Mouse (Mus musculus) induced T-regulatory cell, adult 2 months (primary cell): ENCODE results near the gene Amotl1.

Source experiments
- DNase-seq: peaks from one replicate; pipeline ENCODE4 v3.0.0-alpha.2; 2012; ENCODE audit warnings: low read depth

The Amotl1 gene

GRCm38 (mm10) chr9:14547584-14548365 lies 97.1 kb downstream of the Amotl1 start:
- peak; percentile 36 for DNase-seq

- no peak for DNase-seq
Measured at GRCm38 (mm10) chr9:14544034-14544757, 100.7 kb downstream of the Amotl1 start.

GRCm38 (mm10) chr9:14534833-14535456 lies 109.9 kb downstream of the Amotl1 start:
- no peak for DNase-seq

GRCm38 (mm10) chr9:14533659-14534058 lies 111.2 kb downstream of the Amotl1 start:
- DNase-seq = no peak

- DNase-seq = no peak
Measured at GRCm38 (mm10) chr9:14532283-14532682, 112.6 kb downstream of the Amotl1 start.

- DNase-seq = no peak
Measured at GRCm38 (mm10) chr9:14530004-14530403, 114.9 kb downstream of the Amotl1 start.

GRCm38 (mm10) chr9:14523408-14524043 lies 121.3 kb downstream of the Amotl1 start:
- peak; percentile 83 for DNase-seq

- no peak for DNase-seq
Measured at GRCm38 (mm10) chr9:14521695-14522094, 123.2 kb downstream of the Amotl1 start.

GRCm38 (mm10) chr9:14520971-14521670 lies 123.7 kb downstream of the Amotl1 start:
- DNase-seq = no peak

GRCm38 (mm10) chr9:14518105-14518504 lies 126.8 kb downstream of the Amotl1 start:
- DNase-seq = no peak

GRCm38 (mm10) chr9:14517296-14517695 lies 127.6 kb downstream of the Amotl1 start:
- no peak for DNase-seq

GRCm38 (mm10) chr9:14512633-14513445 lies 132.0 kb downstream of the Amotl1 start:
- no peak for DNase-seq

- peak; percentile 78 for DNase-seq
Measured at GRCm38 (mm10) chr9:14500916-14501424, 143.9 kb downstream of the Amotl1 start.

GRCm38 (mm10) chr9:14500023-14500915 lies 144.6 kb downstream of the Amotl1 start, which contains the start of the genes Kdm4d and Cwc15:
Kdm4d (minus strand) TSS chr9:14500482.
Cwc15 (plus strand) TSS chr9:14500617.
- peak; percentile 99 for DNase-seq

- DNase-seq = peak; percentile 93
Measured at GRCm38 (mm10) chr9:14498896-14499705, 145.8 kb downstream of the Amotl1 start.
